In genomic region chr1:182818931-182819330, GRCm38 (mm10) we compare ENCODE assay signal across 9 mouse cellular contexts. TPM values are rescaled to one million over a fixed set of nuclear protein-coding genes. Genes with fewer than 3 reads are reported as not detected.
DNase-seq lines count a peak whose midpoint lies in the region; ATAC-seq and TF ChIP-seq lines count a peak whose summit lies in the region.
"Had no signal": no experiment of that assay in that cellular context is flagged by ENCODE, and none has a peak within 500 bp of the region (broad histone marks: within the 10 kb centered on the region; RNA-seq: fewer than 3 reads in every experiment).

No protein-coding gene starts in this region.

- peak overlapping the region; percentile 30; the same call in 1 of the 2 replicates for H3K4me2 ChIP-seq in intestine, embryonic 14.5 days (ENCODE audit: low read length)
- H3K4me2 ChIP-seq in intestine, postnatal 0 days (replicated peaks; ENCODE audit: low read depth) = no peak overlapping the region; the same call in 1 of the 2 replicates

- H3K27me3 ChIP-seq in intestine, embryonic 14.5 days (replicated peaks; ENCODE audit: control insufficient read depth, insufficient read depth, low read length) = no peaks in the 10 kb centered on the region
- no peaks in the 10 kb centered on the region for H3K27me3 ChIP-seq in intestine, postnatal 0 days (replicated peaks; ENCODE audit: control insufficient read depth, insufficient read depth, low read length)

- peak; percentile 58 for DNase-seq in intestine, embryonic 14.5 days (ENCODE audit: low spot score)
- peak; percentile 20 for DNase-seq in embryo, embryonic 10.5 days (ENCODE audit: low spot score)
- no peak for DNase-seq in layer of hippocampus, postnatal 36 days
- DNase-seq in urinary bladder, postnatal 14 days (ENCODE audit: low spot score) = no peak
- DNase-seq: adrenal gland, adult 2 months had no signal

- no peak for TF ChIP-seq CTCF in intestine, postnatal 0 days (IDR thresholded peaks at IDR 0.05; ENCODE audit: low read depth)

- WGBS in intestine, embryonic 14.5 days = 16% methylated on average over 10 of the region's 10 CpGs
- 51% methylated on average over 10 of the region's 10 CpGs for WGBS in intestine, postnatal 0 days

- H3K36me3 ChIP-seq in intestine, embryonic 14.5 days (ENCODE audit: control insufficient read depth, insufficient read depth, low read length) = no peaks in the 10 kb centered on the region
- H3K36me3 ChIP-seq in intestine, postnatal 0 days (ENCODE audit: control insufficient read depth, insufficient read depth) = no peaks in the 10 kb centered on the region

- peak; percentile 64; the same call in 1 of the 2 replicates for ATAC-seq in intestine, embryonic 14.5 days (replicated peaks; ENCODE audit: low FRiP score, low TSS enrichment, low read depth)
- ATAC-seq in intestine, postnatal 0 days = no peak
- ATAC-seq in common myeloid progenitor, adult 5-6 weeks (replicated peaks; ENCODE audit: low read depth, poor library complexity, severe bottlenecking) = peak; percentile 89
- peak; percentile 55 for ATAC-seq in megakaryocyte progenitor cell, adult 5-6 weeks (replicated peaks; ENCODE audit: poor library complexity)
- ATAC-seq in cerebellum, adult (ENCODE audit: insufficient number of reproducible peaks, low FRiP score, low TSS enrichment) = no peak

- no peak overlapping the region for H3K4me3 ChIP-seq in intestine, embryonic 14.5 days (ENCODE audit: low read depth, low read length)
- H3K4me3 ChIP-seq in intestine, postnatal 0 days (ENCODE audit: low read depth, low read length) = no peak overlapping the region

- peak overlapping the region; percentile 27; the same call in 1 of the 2 replicates for H3K27ac ChIP-seq in intestine, embryonic 14.5 days (ENCODE audit: low read depth)
- no peak overlapping the region for H3K27ac ChIP-seq in intestine, postnatal 0 days (ENCODE audit: low read depth, low read length)

- H3K4me1 ChIP-seq in intestine, embryonic 14.5 days (replicated peaks; ENCODE audit: control insufficient read depth, insufficient read depth, low read length) = peaks cover 14% of the 10 kb centered on the region
- no peaks in the 10 kb centered on the region for H3K4me1 ChIP-seq in intestine, postnatal 0 days (replicated peaks; ENCODE audit: control insufficient read depth, insufficient read depth, low read length)

- H3K9me3 ChIP-seq in intestine, embryonic 14.5 days (ENCODE audit: control insufficient read depth, low read length) = no peaks in the 10 kb centered on the region
- H3K9me3 ChIP-seq in intestine, postnatal 0 days (ENCODE audit: control insufficient read depth) = no peaks in the 10 kb centered on the region

- no peak overlapping the region for H3K9ac ChIP-seq in intestine, embryonic 14.5 days (ENCODE audit: low read length)
- H3K9ac ChIP-seq in intestine, postnatal 0 days (ENCODE audit: low read depth, low read length) = no peak overlapping the region

RNA-seq across cellular contexts. Expression of gene Susd4, which starts 55.3 kb away (rescaled TPM):
- polyA plus RNA-seq in intestine, embryonic 14.5 days (2014; fragmentation: Nextera tagmentation; extraction: Ambion mirVana) = 24.5 and 26.9 TPM in 2 replicates
- polyA plus RNA-seq in intestine, postnatal 0 days (2015; fragmentation: Nextera tagmentation; extraction: Ambion mirVana) = 4.6 and 5.3 TPM in 2 replicates
- total RNA-seq in common myeloid progenitor, adult 5-6 weeks (2017) = not detected in 2 replicates
- not detected in 2 replicates for total RNA-seq in megakaryocyte progenitor cell, adult 5-6 weeks (2015)
- total RNA-seq in megakaryocyte progenitor cell, adult 5-6 weeks (2017) = not detected in 2 replicates
- 100 to 1,000 TPM; 119 to 121 TPM for total RNA-seq in layer of hippocampus, postnatal 36 days (2021)

Comparison
In these comparisons a context has a peak if more than half of its experiments do, and no peak if none do; other contexts are left out.
1. ATAC-seq: peak in intestine, embryonic 14.5 days (single experiment), common myeloid progenitor, adult 5-6 weeks (single experiment) and megakaryocyte progenitor cell, adult 5-6 weeks (single experiment); none in intestine, postnatal 0 days (single experiment) and cerebellum, adult (single experiment).
2. DNase-seq: peak in intestine, embryonic 14.5 days (single experiment) and embryo, embryonic 10.5 days (single experiment); none in layer of hippocampus, postnatal 36 days (0 of 2) and urinary bladder, postnatal 14 days (single experiment).
3. RNA of gene Susd4, which starts 55.3 kb away (total RNA-seq): 119 to 121 TPM in layer of hippocampus, postnatal 36 days; not detected in common myeloid progenitor, adult 5-6 weeks and not detected in megakaryocyte progenitor cell, adult 5-6 weeks; every median in the first group is over 100 times any median in the second.